Mouse (Mus musculus): ENCODE measurements around the gene Naglu.

GRCm38 (mm10) chr11:101086756-101087681 is 17.2 kb downstream of the Naglu start, which contains the start of gene Mlx:
- no peak for TF ChIP-seq CTCF (IDR thresholded peaks at IDR 0.05; ENCODE audit: borderline replicate concordance, extremely low read depth, insufficient read depth, insufficient read length)
- peak; percentile 38; the same call in 1 of the 2 replicates for TF ChIP-seq POLR2A (IDR thresholded peaks at IDR 0.05; ENCODE audit: borderline replicate concordance, extremely low read depth, insufficient read depth, insufficient read length, poor library complexity, severe bottlenecking)

All from brain, embryonic 14.5 days (tissue).